Mouse (Mus musculus): ENCODE measurements around the gene Klhl32. TPM values are rescaled to one million over a fixed set of nuclear protein-coding genes. Genes with fewer than 3 reads are reported as not detected.

Klhl32 gene
- total and polyA plus RNA-seq, 3 experiments, result 0.03 TPM; not detected in 2

DNA sequence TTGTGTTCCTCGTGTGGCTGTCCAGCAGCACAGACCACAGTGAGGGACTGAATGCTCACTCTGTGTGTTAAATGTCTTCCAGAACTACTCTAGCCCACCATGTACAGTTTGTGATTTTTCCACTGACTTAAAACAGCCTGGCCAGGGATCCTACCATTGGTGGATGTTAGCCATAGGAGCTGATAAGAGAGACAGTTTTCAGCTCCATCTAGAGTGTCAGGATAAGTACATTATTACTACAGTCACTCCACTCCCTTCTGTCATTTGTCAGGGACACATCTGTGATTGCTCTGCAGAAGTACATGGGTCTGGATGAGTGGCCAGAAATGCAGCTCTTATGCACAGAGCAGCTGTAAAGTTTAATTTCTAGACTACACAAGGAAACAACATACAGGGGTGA is 223.1 kb downstream of the Klhl32 start:
- no peak for DNase-seq (ENCODE audit: low read depth, low spot score)

GRCm38 (mm10) chr4:24626686-24627085 is 224.2 kb downstream of the Klhl32 start:
- Histone ChIP-seq H3K36me3 (ENCODE audit: control insufficient read depth in 1 of 2, insufficient read depth in 2 of 2, low read length in 2 of 2) (peaks cover 0 to 8% of the 10 kb centered on the region in 2 experiments; a peak in 2 of 4 replicates), H3K4me1 (ENCODE audit: control insufficient read depth in 1 of 2, insufficient read depth in 2 of 2, low read length in 2 of 2) (peaks cover 3 to 6% of the 10 kb centered on the region in 2 experiments; a peak in 2 of 4 replicates), H3K9ac (ENCODE audit: control insufficient read depth, low read depth, low read length, poor library complexity, severe bottlenecking) (no peak overlapping the region), H3K79me2 (ENCODE audit: control insufficient read depth, insufficient read depth, low read length, poor library complexity) (no peaks in the 10 kb centered on the region), H3K9me3 (replicated peaks; ENCODE audit: insufficient read depth, low read length) (no peaks in the 10 kb centered on the region), H3K27ac (ENCODE audit: control insufficient read depth, low read depth, low read length) (no peak overlapping the region), H3K4me3 (ENCODE audit: control insufficient read depth in 1 of 2, insufficient read depth in 1 of 2, low read depth in 2 of 2, low read length in 2 of 2) (no peak overlapping the region), H3K27me3 (ENCODE audit: control insufficient read depth in 1 of 2, insufficient read depth in 2 of 2, low read length in 2 of 2) (no peaks in the 10 kb centered on the region)
- peak; percentile 42 for DNase-seq (ENCODE audit: low read depth, low spot score)
- TF ChIP-seq POLR2A (IDR thresholded peaks at IDR 0.05; ENCODE audit: control insufficient read depth in 1 of 2, insufficient read depth in 1 of 2, low read depth in 1 of 2, low read length in 2 of 2, poor library complexity in 1 of 2) (no peak), MAZ (IDR thresholded peaks at IDR 0.05; ENCODE audit: low read depth, low read length) (no peak), ZC3H11A (IDR thresholded peaks at IDR 0.05; ENCODE audit: low read depth, low read length) (no peak), MYC (IDR thresholded peaks at IDR 0.05; ENCODE audit: low read depth, low read length) (no peak), NRF1 (IDR thresholded peaks at IDR 0.05; ENCODE audit: insufficient read depth, low read depth, low read length, poor library complexity, severe bottlenecking) (no peak), USF1 (IDR thresholded peaks at IDR 0.05; ENCODE audit: low read depth, low read length) (no peak), ZMIZ1 (IDR thresholded peaks at IDR 0.05; ENCODE audit: low read depth, low read length) (no peak), HCFC1 (IDR thresholded peaks at IDR 0.05; ENCODE audit: low read depth, low read length) (no peak)

More for the DNA sequence above, 223.1 kb downstream of the Klhl32 start:
- Histone ChIP-seq H3K9me3 (replicated peaks; ENCODE audit: insufficient read depth, low read length) (no peaks in the 10 kb centered on the region), H3K9ac (ENCODE audit: control insufficient read depth, low read depth, low read length, poor library complexity, severe bottlenecking) (no peak overlapping the region), H3K27ac (ENCODE audit: control insufficient read depth, low read depth, low read length) (no peak overlapping the region), H3K27me3 (ENCODE audit: control insufficient read depth in 1 of 2, insufficient read depth in 2 of 2, low read length in 2 of 2) (no peaks in the 10 kb centered on the region), H3K4me3 (ENCODE audit: control insufficient read depth in 1 of 2, insufficient read depth in 1 of 2, low read depth in 2 of 2, low read length in 2 of 2) (no peak overlapping the region), H3K4me1 (ENCODE audit: control insufficient read depth in 1 of 2, insufficient read depth in 2 of 2, low read length in 2 of 2) (peaks cover 3 to 6% of the 10 kb centered on the region in 2 experiments; a peak in 2 of 4 replicates), H3K79me2 (ENCODE audit: control insufficient read depth, insufficient read depth, low read length, poor library complexity) (no peaks in the 10 kb centered on the region), H3K36me3 (ENCODE audit: control insufficient read depth in 1 of 2, insufficient read depth in 2 of 2, low read length in 2 of 2) (peaks cover 0 to 8% of the 10 kb centered on the region in 2 experiments; a peak in 2 of 4 replicates)
- TF ChIP-seq ZC3H11A (IDR thresholded peaks at IDR 0.05; ENCODE audit: low read depth, low read length) (no peak), POLR2AphosphoS5 (IDR thresholded peaks at IDR 0.05; ENCODE audit: borderline replicate concordance, low read depth, low read length) (no peak), CHD1 (IDR thresholded peaks at IDR 0.05; ENCODE audit: low read depth, low read length) (no peak), MYC (IDR thresholded peaks at IDR 0.05; ENCODE audit: low read depth, low read length) (no peak), MAX (IDR thresholded peaks at IDR 0.05; ENCODE audit: low read length) (no peak), MEF2A (IDR thresholded peaks at IDR 0.05; ENCODE audit: extremely low read depth, insufficient replicate concordance, low read depth, low read length, poor library complexity, severe bottlenecking) (no peak), HCFC1 (IDR thresholded peaks at IDR 0.05; ENCODE audit: low read depth, low read length) (no peak), GATA1 (IDR thresholded peaks at IDR 0.05; ENCODE audit: low read depth, low read length) (no peak)
